Mouse (Mus musculus) ovary, adult 2 months (tissue): ENCODE measurements around the gene Gm49450. TPM values are rescaled to one million over a fixed set of nuclear protein-coding genes. Genes with fewer than 3 reads are reported as not detected.

Source experiments
- polyA plus RNA-seq: library from polyadenylated mRNA; depleted of rRNA; stranded (reverse); fragments of >200 nt; gene quantifications from 2 replicates; pipeline ENCODE4 v1.2.3, GENCODE M21; 2012; rRNA removed

Gm49450 gene
- polyA plus RNA-seq, result 283 and 558 TPM in 2 replicates

DNA sequence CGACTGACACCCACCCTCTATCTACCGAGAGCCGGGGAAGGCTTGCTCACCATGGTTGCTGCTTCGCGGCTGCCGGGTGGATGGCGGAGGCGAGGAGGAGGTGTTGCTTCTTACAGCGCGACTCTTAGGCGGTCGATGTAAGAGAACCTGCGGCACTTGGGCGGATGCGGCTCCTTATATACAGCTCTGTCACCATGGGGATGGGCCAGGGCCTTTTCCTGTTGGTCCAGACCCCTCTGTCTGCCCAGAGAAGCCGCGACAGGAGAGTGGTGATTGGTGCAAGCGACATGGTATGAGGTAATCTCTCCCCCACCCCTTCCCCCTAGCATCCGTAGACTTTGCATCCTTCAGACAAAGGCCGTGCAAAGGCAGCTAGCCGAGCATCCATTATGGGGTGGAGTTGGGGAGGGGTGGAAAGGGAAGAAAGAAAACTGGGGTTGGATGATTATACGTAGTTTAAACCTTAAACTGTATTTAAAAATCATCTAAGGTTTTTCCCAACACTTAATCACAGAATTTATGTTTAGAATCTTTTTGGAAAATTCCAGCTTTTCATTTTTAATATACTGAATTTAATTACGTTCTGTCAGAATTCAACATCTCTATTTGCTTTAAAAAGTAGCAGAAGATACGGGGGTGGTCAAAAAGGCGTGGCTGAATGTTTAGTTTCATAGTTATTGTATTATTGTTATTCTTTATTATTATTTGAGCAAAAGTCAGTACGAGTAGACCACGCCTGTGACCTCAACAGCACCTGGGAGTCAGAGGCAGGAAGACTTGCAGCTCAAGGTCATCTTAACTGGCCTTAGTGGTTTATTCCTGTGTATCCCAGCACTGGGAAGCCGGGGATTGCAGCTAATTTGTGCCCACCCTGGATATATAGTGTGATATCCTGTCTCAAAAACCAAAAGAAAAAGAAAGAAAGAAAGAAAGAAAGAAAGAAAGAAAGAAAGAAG is at the start of gene Gm49450, which contains the start of gene Tuba1a:
Gene Gm49450 (minus strand): TSS at position 151 of the 956 bp plus-strand sequence.
Gene Tuba1a (minus strand): TSS at position 303 of the 956 bp plus-strand sequence.

DNA sequence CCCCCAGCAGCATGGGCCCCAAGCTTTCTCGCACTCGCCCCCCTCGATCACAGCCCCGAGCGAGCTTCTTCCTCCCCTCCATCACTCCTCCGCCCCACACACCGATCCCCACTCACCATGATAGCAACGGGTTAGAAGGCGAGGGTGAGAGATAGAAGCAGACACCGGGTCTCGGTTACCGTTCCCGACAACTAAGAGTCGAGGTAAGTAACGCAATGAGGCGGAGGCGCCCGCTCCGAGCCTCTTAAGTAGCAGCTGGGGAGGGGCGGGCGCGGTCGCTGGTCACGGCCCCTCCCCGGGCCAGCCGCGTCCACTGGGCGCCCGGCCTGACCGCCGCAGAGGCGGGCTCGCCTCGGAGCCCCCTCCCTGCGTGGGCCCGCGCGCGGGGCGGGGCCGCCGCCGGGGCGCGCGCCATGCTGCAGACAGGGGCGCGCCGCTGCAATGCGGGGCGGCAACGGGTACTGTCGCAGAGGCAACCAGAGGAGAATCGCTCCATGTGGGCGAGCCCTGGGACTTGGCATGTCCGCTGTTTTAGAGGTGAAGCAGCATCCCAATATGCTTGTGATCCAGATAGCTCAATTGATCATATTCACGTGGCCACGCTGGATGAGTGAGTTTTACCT is 19.0 kb downstream of the Gm49450 start, which contains the start of gene Tuba1b:
Gene Tuba1b (minus strand): TSS at position 349 of the 623 bp plus-strand sequence.

DNA sequence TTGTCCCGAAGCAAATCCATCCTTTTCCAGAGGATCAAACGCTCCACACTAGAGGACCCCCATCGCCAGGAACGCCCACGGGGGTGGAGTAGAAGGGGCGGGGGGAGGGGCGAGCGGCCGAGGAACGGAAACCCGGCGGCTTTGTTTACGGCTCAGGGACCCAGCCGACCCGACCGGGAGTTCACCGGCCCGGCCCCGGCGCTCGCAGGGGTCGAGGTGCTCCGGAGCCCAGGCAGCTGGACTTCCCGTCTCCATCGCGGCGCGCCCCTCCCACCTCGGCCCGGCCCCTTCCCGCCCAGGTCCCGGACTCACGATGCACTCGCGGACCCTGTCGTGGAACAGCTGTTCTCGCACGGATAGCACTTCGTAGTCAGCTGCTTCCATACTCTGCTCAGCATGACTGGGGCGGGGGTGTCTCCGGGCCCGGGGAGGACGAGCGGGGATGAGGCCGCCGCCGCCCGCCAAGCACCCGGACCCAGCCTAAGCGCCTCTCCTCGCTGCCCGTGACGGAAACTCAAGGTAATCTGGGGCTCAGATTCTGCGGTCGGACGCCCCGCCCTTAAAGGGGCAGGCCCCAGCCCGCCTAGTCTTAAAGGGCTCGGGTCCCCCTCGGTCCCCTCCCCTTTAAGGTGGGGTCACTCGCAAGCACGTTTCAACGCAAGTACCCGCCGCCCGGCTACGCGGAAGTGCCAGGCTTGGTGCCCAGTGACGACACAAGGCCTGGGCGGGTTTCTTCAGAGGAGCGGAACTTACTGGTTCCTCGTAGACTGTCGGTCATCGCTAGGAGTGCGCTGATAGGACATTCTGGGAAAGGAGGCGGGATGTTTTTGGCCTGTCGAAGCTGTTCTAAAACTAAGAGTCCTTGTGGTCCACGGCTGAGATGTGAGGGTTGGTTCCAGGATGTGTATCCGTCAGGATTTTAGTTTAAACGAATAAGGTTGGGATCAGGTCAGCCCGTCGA is 35.5 kb downstream of the Gm49450 start, which contains the start of gene Lmbr1l:
Gene Lmbr1l (minus strand): TSS at position 694 of the 961 bp plus-strand sequence.

DNA sequence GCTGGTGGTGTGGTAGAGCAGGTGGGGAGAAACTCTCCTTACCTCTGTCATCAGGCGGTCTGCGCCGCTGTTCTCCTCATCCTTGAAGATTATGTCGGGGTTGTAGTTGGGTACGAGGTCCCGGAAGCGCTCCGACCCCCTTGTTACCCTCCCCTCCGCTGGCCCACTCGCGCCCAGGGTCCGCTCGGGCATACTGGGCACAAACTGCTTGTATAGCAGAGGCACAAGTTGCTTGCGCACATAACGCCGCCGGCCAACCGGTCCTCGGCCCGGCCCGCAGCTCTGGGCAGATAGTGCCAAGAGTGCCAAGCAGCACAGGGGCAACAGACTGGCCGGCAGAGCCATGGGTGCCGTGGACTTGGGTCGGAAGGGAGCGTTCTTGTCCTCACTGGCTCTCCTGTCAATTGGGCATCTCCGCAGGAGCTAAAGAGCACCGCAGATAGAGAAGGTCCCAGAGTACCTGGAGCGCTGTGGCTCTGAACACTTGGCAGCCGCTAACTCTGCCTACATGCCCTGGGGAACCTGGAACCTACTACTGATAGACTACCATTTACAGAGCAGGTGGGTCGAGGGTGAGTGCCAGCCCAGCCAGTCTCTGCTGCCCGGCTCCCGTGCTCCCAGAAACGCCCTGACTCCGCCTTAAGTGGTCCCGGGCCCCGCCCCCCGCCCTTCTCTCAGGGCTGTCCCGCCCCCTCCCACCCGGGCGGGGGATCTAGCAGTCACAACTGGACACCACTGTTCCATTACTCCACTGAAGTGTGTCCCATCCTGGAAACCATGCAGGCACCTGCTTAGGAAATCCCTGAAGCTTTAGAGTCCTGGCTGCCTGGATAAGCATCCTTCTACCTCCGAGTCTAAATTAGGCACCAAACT is 55.2 kb downstream of the Gm49450 start, which contains the start of gene Dhh:
Gene Dhh (minus strand): TSS at position 613 of the 873 bp plus-strand sequence.

DNA sequence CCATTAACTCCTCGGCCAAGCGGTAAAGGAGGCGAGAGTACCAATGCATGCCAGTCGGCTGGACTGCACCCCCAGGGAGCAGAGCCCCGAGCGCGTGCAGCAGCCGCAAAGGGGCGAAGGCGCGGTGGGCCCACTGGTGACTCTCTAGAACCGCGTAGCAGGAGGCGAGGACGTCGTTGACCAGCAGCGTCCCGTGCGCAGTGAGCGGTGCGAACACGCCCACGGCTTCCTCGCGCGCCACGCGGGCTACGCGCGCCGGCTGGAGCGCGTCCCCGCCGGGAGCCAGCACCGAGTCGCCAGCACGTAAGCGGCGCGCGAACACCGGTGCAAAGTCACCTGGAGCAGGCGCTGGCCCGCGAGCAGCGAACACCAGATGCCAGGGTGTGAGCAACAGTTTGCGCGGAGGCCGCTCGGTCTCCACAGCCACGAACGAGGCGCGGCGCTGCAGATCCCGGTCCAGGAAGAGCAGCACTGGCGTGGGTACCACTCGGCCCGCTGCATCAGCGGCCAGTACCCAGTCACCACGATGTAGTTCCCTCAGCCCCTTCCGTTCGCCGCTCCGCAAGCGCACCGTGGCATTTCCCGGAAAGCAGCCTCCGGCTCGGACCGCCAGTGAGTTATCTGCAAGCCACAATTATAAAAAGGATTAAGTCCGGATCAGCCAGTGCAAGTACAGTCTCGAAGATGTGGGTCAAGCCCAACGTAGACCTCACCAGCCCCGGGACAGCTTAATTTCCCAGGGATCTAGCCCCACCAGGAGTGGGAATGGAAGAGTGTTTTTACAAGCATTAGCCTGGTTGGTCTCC is 59.2 kb downstream of the Gm49450 start, which contains the start of gene Rhebl1:
Gene Rhebl1 (minus strand): TSS at position 601 of the 806 bp plus-strand sequence.

Other genes with a start within 250 kb of the Gm49450 start
- 6.3 and 7.8 TPM in 2 replicates for gene Ccdc65, start 245.3 kb downstream of the Gm49450 start, polyA plus RNA-seq
- gene Fkbp11, start 225.4 kb downstream of the Gm49450 start, polyA plus RNA-seq, result 28.3 and 37.1 TPM in 2 replicates
- gene Arf3, start 190.3 kb downstream of the Gm49450 start, polyA plus RNA-seq, result 143 and 148 TPM in 2 replicates
- 104 and 226 TPM in 2 replicates for gene Wnt10b, start 175.4 kb downstream of the Gm49450 start, polyA plus RNA-seq
- 0.14 and 0.35 TPM in 2 replicates for gene Wnt1, start 163.7 kb downstream of the Gm49450 start, polyA plus RNA-seq
- 0.07 TPM in 1 of 2 replicates, not detected in the other for gene Ddn, start 144.1 kb downstream of the Gm49450 start, polyA plus RNA-seq
- 51.7 and 70.0 TPM in 2 replicates for gene Prkag1, start 122.0 kb downstream of the Gm49450 start, polyA plus RNA-seq
- gene Kmt2d, start 82.3 kb downstream of the Gm49450 start, polyA plus RNA-seq, result 33.6 and 36.2 TPM in 2 replicates
- 5.6 and 7.7 TPM in 2 replicates for gene Rhebl1, start 59.0 kb downstream of the Gm49450 start, polyA plus RNA-seq
- 31.3 and 36.8 TPM in 2 replicates for gene Dhh, start 55.0 kb downstream of the Gm49450 start, polyA plus RNA-seq
- 185 and 201 TPM in 2 replicates for gene Lmbr1l, start 35.3 kb downstream of the Gm49450 start, polyA plus RNA-seq
- gene Tuba1b, start 19.0 kb downstream of the Gm49450 start, polyA plus RNA-seq, result 2,787 and 3,874 TPM in 2 replicates
- 629 and 682 TPM in 2 replicates for gene Tuba1a, start 152 bp upstream of the Gm49450 start, polyA plus RNA-seq
- 237 and 310 TPM in 2 replicates for gene Tuba1c, start 76.3 kb upstream of the Gm49450 start, polyA plus RNA-seq
- gene Prph, start 101.6 kb upstream of the Gm49450 start, polyA plus RNA-seq, result 3.1 and 5.7 TPM in 2 replicates
- gene Troap, start 121.0 kb upstream of the Gm49450 start, polyA plus RNA-seq, result 11.9 and 18.1 TPM in 2 replicates
- gene C1ql4, start 134.3 kb upstream of the Gm49450 start, polyA plus RNA-seq, result not detected in 2 replicates
- gene Dnajc22, start 139.6 kb upstream of the Gm49450 start, polyA plus RNA-seq, result 0.41 and 0.77 TPM in 2 replicates
- gene Spats2, start 172.4 kb upstream of the Gm49450 start, polyA plus RNA-seq, result 16.4 and 20.7 TPM in 2 replicates